Mouse (Mus musculus) gastrocnemius, adult 18-20 months (tissue): ENCODE results near the gene Sycp2. TPM values are rescaled to one million over a fixed set of nuclear protein-coding genes. Genes with fewer than 3 reads are reported as not detected.

Experiments
- DNase-seq: peaks from one replicate; pipeline ENCODE4 v3.0.0; 2021; ENCODE audit warnings: low spot score
- long read RNA-seq, 2 experiments: library from polyadenylated mRNA; stranded (forward); transcript quantifications; one replicate each; pipeline ENCODE4 v2.0.0; 2021
- total RNA-seq, 2 experiments: library from RNA; stranded (reverse); gene quantifications; 2 replicates each; pipeline ENCODE4 v1.2.3; 2021

Sycp2 gene
- total RNA-seq = under 1 TPM in 1 of 2 experiments, not detected in 1; 0.09 TPM
- long read RNA-seq, experiment 1 = 0 reads
- long read RNA-seq, experiment 2 = 0 reads

DNA sequence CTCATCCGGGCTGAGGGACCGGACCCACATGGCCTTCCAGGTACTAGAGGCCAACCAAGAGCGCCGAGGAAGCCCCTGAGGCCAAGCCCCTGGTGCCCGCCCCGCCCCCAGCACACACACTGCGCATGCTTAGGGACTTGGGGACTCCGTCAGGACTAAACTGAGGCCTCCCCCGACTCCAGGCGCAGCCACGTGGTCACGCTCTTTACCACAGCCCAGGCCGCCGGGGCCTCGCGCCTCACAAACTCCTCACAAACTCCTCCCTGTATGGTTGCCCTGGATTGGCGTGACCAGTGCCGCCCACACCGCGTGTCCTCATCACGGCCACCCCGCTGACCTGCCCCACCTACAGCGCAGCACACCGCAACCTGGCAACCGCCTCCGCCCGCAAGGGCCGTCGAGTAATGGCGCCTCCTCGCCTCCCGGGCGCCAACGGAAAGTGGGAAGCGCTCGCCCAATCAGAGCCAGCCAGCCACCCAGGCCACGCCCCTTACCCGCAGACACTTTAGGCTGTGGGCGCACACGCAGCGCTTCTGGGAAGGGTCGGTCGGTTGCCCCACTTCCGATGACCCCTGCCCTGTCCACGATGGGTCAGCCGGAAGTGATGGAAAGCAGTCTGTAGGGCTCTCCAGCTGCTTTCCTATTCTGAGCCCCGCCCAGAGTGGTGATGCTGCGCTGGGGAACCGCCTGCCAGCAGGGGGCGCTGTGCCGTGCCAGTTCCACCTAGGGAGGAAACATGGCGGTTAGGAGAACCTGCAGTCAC lies at the start of gene Sycp2:
Gene Sycp2 (minus strand): TSS at position 633 of the 763 bp plus-strand sequence.
- DNase-seq = no peak

DNA sequence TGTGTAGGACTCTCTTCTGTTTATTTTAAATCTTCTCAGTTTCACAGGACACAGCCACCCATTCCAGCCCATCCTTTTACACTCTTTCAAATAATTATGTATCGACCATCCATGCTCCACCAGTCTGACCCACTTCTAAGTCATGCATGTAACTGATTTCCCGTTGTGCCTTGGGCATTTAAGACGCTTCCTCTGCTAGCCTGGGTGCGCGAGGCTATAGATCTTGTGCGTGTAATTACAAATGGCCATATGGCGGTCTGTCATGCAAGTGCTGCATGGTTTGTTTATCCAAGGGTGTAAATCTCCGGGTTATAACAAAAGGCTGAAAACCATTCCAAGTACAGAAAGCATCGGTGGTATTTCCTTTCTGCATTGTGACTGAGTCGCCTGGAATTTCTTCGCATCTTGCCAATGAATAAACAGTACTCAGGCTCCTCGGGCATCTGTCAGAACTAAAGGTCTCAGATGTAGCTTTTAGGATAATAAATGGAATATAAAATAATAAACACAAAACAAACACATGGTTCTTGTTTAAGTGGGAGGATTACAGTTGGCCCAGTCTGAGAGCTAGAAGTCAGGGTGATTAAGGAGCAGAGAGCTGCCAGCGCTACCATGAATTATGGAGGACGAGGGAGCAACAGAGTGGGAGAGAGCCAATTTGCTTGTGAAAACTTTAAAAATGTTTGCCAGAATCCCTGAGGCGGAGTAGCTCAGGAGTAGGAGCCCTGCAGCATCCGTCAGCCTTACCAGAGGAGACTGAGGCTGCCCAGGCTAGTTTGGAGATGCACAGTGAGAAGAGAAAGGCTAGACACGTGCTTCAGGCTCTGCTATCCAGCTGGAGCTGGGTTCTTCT lies 47.4 kb upstream of the Sycp2 start:
- DNase-seq = no peak

DNA sequence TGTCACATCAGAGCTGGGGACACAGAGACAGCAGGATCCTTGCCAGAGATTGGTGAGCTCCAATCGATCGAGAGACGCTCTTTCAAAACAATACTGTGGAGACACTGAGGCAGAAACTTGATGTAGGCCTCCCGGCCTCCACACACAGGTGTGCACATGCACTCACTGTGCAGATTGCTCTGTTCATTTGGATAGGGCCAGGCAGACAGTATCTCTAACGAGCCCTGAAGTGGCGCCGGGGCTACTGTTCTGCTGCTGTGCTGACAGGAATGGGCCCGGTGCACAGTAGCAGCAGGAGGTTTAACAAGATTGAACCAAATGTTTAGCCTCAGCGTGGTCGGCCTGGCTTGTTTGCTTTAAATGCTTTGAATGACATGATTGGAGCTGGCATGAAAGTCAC lies 43.5 kb upstream of the Sycp2 start:
- DNase-seq = no peak

DNA sequence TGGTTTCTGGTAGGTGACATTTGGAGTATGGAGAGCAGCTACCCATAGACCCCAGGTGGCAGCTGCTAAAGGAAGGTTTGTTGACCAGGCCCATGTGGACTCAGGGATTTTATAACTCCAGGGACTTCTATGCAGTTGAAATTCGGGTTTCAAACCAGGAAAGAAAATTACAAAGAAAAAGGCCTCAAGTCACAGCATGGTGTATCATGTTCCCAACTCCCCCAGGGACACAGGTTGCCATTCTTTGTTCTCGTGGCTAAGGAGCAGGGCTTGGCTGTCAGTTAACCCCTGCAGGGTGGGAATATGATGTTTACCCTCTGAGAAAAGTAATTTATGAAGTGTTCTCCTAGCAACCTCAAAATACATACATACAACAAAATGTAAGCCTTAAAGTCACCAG lies 42.8 kb upstream of the Sycp2 start:
- no peak for DNase-seq

DNA sequence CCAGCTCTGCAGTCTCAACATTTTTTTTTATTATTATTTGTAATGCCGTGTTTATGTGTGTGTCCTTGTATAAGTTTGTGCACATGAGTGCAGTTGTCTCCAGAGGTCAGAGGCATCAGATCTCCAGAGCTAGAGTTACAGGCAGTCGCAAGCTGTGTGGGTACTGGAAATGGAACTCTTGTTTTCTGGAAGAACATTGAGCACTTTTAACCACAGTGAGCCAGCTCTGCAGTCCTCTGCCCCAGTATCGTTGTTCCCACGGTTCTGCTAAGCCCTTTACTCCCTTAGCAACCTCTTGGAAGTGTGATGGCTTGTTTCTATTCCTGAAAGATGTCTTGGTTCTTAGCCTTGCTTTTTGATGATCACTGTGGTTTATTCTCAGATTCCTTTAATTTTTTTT lies 41.9 kb upstream of the Sycp2 start:
- no peak for DNase-seq

- DNase-seq = no peak
Observed at GRCm38 (mm10) chr2:178437311-178437710, 29.8 kb upstream of the Sycp2 start.

- no peak for DNase-seq
Observed at GRCm38 (mm10) chr2:178433903-178434302, 26.4 kb upstream of the Sycp2 start.

- no peak for DNase-seq
Observed at GRCm38 (mm10) chr2:178433495-178433894, 26.0 kb upstream of the Sycp2 start.

DNA sequence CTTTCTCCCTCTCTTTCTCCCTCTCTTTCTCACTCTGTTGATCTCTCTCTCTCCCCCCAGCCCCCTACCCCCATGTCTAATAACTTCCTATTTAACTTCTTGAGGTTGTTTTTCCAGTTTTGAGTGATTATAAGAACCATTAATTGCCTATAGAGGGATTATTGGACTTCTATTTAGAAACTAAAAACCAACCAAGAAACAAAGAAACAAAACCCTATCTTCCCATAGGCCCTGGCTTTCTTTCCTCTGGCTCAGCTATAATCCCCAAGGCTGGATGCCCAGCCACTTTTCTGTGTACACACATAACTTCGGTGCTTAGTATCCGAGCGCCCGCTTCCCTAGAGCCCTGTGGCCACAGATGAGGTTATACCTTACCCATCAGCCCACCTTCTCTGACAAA lies 22.7 kb upstream of the Sycp2 start, which contains the start of gene Cdh26:
Gene Cdh26 (plus strand): TSS at position 301 of the 400 bp plus-strand sequence.
- DNase-seq = no peak

- DNase-seq = no peak
Observed at GRCm38 (mm10) chr2:178429426-178429825, 21.9 kb upstream of the Sycp2 start.

- no peak for DNase-seq
Observed at GRCm38 (mm10) chr2:178428676-178429075, 21.2 kb upstream of the Sycp2 start.

DNA sequence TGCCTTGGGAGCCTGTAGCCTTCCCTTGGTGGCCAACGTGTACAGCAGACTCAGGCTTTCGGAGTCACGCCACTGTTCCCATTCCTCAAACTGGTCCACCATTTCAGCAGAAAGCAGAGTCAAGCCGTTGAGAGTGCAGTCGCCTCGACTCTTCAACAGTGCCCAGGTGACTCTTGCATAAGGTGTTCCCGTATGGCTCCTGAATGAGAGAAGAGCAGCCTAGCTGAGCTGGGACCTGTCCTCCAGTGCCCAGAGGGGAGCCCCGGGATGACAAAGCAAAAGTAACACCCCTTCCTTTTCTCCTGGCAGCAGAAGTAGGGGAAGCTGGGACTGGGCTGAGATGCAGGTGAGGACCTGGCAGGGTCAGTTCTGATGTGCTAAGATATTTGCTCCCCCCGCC lies 20.7 kb upstream of the Sycp2 start:
- no peak for DNase-seq

DNA sequence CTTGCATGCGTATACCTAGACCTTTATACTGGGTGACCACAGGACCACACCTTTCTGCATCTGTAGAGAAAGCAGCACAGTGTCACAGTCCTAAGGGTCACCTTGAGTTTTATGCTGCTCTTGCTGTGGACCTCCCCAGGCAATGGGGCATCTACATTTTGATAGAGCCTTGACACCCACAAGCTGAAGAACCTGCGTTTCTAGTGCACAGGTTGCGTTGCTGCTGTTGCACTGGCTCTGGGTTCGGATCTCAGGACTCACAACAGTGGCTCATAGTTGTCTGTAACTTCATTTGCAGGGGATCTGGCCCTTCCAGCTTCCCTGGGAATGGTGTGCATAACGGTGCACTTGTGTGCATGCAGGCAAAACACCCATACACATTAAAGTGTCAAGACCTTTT lies 19.7 kb upstream of the Sycp2 start:
- DNase-seq = no peak

DNA sequence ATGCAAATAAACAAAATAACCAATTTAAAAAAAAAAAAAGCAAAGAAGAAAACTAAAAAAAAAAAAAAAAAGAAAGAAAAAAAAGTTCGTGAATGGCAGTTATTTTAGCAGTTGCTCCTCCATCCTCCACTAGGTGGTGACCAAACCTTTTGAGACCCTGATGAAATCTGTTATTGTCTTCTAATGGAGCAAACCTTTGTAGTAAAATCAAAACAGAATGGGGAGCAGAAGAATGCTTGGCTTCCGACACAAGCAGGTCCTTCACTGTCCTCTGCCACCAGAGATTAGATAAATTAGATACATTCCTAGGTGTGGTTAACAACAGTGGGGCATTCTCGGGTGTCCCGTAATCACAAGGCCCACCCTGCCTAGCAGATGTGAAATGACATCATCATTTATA lies 18.7 kb upstream of the Sycp2 start:
- DNase-seq = no peak

GRCm38 (mm10) chr2:178423223-178423622 lies 15.7 kb upstream of the Sycp2 start:
- no peak for DNase-seq

- no peak for DNase-seq
Observed at GRCm38 (mm10) chr2:178422186-178422585, 14.7 kb upstream of the Sycp2 start.

DNA sequence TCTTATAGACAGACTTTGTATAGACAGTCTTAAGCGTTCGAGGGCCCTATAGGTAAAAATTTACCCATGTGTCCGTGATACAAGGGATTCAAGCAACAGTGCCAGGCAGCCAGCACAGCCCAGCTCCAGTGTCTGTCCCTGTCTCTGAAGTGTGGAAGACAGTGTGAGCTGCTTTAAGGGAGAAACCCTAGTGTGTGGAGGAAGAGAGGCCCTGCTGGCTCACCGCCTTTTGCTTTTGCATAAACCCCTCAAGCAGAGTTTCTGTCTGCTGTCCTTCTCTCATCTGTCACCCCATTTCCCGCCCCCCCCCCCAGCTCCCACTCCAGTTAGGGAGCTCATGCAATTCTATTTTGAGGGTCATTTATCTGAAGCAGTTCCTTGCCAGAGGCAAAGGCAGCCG lies 14.1 kb upstream of the Sycp2 start:
- no peak for DNase-seq

DNA sequence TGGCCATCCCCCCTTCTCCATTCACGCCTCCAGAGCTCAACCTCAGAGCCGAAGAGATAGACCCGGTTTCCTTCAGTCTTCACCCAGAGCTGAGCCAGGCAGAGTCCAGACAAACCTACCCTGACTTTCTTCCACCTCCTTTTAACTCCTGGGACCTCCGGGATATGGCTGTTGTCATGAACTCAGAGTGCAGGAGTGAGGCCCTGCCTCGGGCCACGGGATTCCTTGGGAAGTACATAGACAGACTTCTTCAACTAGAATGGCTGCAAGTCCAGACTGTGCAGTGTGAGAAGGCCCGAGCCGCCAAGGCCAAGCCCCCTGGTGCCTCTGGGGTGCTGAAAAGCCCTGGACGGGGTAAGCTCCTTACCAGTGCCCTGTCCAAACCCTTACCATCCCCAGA lies 13.1 kb upstream of the Sycp2 start:
- DNase-seq = no peak

DNA sequence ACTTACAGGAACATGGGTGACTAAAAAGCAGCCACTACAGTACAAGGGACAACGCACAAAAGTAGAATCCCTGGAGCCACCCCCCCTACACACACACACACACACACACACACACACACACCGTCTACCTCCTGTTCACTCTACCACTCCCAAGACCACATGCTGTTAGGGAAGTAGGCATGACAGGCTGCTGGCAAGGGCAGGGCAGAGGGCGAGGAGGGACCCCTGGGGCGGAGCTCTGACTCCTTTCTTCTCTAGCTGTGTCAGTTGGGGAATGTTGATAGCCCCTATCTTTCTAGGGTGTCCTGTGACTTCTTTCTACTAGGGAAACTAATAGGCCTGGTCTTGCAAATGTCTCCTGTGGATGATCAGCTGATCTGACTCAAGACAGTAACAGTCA lies 9.5 kb upstream of the Sycp2 start:
- DNase-seq = no peak

GRCm38 (mm10) chr2:178416427-178416826 lies 8.9 kb upstream of the Sycp2 start:
- DNase-seq = no peak

DNA sequence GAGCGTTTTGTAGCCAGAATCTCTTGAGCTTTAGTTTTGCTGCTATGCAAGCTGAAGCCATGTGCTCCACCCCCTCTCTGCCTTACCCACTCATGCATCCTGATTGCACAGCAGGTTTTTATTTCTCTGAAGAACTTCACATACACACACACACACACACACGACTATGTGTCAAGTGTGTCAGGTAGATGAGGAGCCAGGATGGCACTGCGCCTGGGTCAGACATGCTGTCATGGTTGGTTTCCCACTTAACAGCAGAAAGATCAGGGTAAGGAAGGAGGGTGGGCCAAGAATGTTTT lies 7.6 kb upstream of the Sycp2 start:
- no peak for DNase-seq

GRCm38 (mm10) chr2:178414261-178415149 lies 7.0 kb upstream of the Sycp2 start, which contains the start of the genes Ppp1r3d and Fam217b:
TSS of gene Ppp1r3d (minus strand) at chr2:178414472.
TSS of gene Fam217b (plus strand) at chr2:178414524.
- DNase-seq = peak; percentile 41
